Mouse (Mus musculus): ENCODE data around the gene Mycbp2. TPM values are rescaled to one million over a fixed set of nuclear protein-coding genes. Genes with fewer than 3 reads are reported as not detected.

The Mycbp2 gene
- polyA plus RNA-seq, 1 experiment, result 4.9 TPM

DNA sequence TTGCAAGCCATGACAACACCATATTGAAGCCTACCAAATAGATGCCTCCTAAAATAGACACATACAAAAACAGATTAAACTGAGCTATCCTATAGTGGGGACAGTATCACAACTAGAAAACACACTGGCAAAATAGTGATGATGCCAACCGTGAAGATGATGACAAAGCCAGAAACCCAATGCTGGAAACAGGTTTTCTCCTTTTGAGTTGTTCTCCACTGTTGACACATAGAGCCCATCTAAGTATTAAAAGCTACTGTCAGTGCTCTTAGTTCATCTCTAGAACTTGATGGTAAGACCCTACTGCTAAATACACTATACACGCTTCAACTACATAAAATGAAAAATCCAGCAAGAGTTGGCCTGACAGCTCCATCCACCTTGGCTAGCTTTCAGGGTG is 86.2 kb downstream of the Mycbp2 start:
- no peaks in the 10 kb centered on the region for H3K27me3 ChIP-seq (ENCODE audit: control insufficient read depth, insufficient read depth, low read length)
- H3K4me3 ChIP-seq (ENCODE audit: low read depth, low read length), result no peak overlapping the region
- H3K4me1 ChIP-seq (ENCODE audit: control insufficient read depth, insufficient read depth, insufficient read length, low read length), result no peaks in the 10 kb centered on the region
- TF ChIP-seq CTCF (IDR thresholded peaks at IDR 0.05; ENCODE audit: extremely low read depth, insufficient read length, insufficient replicate concordance, low read depth, low read length) (no peak), POLR2A (IDR thresholded peaks at IDR 0.05; ENCODE audit: low read depth, low read length) (no peak)
- WGBS, result 99% methylated on average over 2 of the region's 2 CpGs
- H3K27ac ChIP-seq (ENCODE audit: insufficient read depth, low read depth, low read length), result no peak overlapping the region
- peaks cover 9% of the 10 kb centered on the region; the same call in 1 of the 2 replicates for H3K36me3 ChIP-seq (ENCODE audit: control insufficient read depth, insufficient read depth, low read length)

- H3K27me3 ChIP-seq (ENCODE audit: control insufficient read depth, insufficient read depth, low read length), result no peaks in the 10 kb centered on the region
- WGBS, result 86% methylated on average over 2 of the region's 2 CpGs
- no peaks in the 10 kb centered on the region for H3K4me1 ChIP-seq (ENCODE audit: control insufficient read depth, insufficient read depth, insufficient read length, low read length)
- H3K36me3 ChIP-seq (ENCODE audit: control insufficient read depth, insufficient read depth, low read length), result peaks cover 9% of the 10 kb centered on the region; the same call in 1 of the 2 replicates
- H3K27ac ChIP-seq (ENCODE audit: insufficient read depth, low read depth, low read length), result no peak overlapping the region
- TF ChIP-seq POLR2A (IDR thresholded peaks at IDR 0.05; ENCODE audit: low read depth, low read length) (no peak), CTCF (IDR thresholded peaks at IDR 0.05; ENCODE audit: extremely low read depth, insufficient read length, insufficient replicate concordance, low read depth, low read length) (no peak)
- no peak overlapping the region for H3K4me3 ChIP-seq (ENCODE audit: low read depth, low read length)
Measured at GRCm38 (mm10) chr14:103258745-103259144, 87.9 kb downstream of the Mycbp2 start.

- no peaks in the 10 kb centered on the region for H3K4me1 ChIP-seq (ENCODE audit: control insufficient read depth, insufficient read depth, insufficient read length, low read length)
- no peaks in the 10 kb centered on the region for H3K27me3 ChIP-seq (ENCODE audit: control insufficient read depth, insufficient read depth, low read length)
- peaks cover 12% of the 10 kb centered on the region; the same call in 1 of the 2 replicates for H3K36me3 ChIP-seq (ENCODE audit: control insufficient read depth, insufficient read depth, low read length)
- no peak overlapping the region for H3K27ac ChIP-seq (ENCODE audit: insufficient read depth, low read depth, low read length)
- whole genome bisulfite sequencing, result 92% methylated on average over 7 of the region's 7 CpGs
- no peak overlapping the region for H3K4me3 ChIP-seq (ENCODE audit: low read depth, low read length)
- TF ChIP-seq CTCF (IDR thresholded peaks at IDR 0.05; ENCODE audit: extremely low read depth, insufficient read length, insufficient replicate concordance, low read depth, low read length) (no peak), POLR2A (IDR thresholded peaks at IDR 0.05; ENCODE audit: low read depth, low read length) (no peak)
Measured at GRCm38 (mm10) chr14:103256866-103257265, 89.7 kb downstream of the Mycbp2 start.

DNA sequence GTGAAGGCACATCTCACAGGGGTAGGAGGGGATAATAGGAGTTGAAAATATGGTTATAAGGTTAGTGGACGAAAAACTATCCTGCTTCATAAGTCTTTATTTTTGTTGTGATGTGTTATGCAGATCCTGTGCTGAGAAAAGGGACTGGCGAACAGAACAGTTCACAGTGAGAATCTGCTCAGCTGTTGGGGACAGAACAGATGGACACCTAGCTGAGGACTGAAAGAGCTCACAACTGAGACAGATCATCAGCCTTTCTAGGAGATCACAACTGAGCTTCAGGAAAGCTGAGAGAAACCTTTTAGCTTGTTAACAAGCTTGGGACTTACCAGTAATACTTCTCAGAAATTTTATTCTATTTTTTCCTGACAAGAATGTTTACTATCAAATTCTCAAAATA is 92.3 kb downstream of the Mycbp2 start:
- Histone ChIP-seq H3K4me3 (ENCODE audit: low read depth, low read length) (no peak overlapping the region), H3K36me3 (ENCODE audit: control insufficient read depth, insufficient read depth, low read length) (peaks cover 13% of the 10 kb centered on the region), H3K27ac (ENCODE audit: insufficient read depth, low read depth, low read length) (no peak overlapping the region), H3K27me3 (ENCODE audit: control insufficient read depth, insufficient read depth, low read length) (no peaks in the 10 kb centered on the region), H3K4me1 (ENCODE audit: control insufficient read depth, insufficient read depth, insufficient read length, low read length) (no peaks in the 10 kb centered on the region)
- WGBS, result 93% methylated on average over 2 of the region's 2 CpGs
- TF ChIP-seq CTCF (IDR thresholded peaks at IDR 0.05; ENCODE audit: extremely low read depth, insufficient read length, insufficient replicate concordance, low read depth, low read length), result no peak
- TF ChIP-seq POLR2A (IDR thresholded peaks at IDR 0.05; ENCODE audit: low read depth, low read length), result no peak

- H3K4me1 ChIP-seq (ENCODE audit: control insufficient read depth, insufficient read depth, insufficient read length, low read length), result no peaks in the 10 kb centered on the region
- no peaks in the 10 kb centered on the region for H3K27me3 ChIP-seq (ENCODE audit: control insufficient read depth, insufficient read depth, low read length)
- WGBS, result 96% methylated on average over 6 of the region's 6 CpGs
- H3K36me3 ChIP-seq (ENCODE audit: control insufficient read depth, insufficient read depth, low read length), result peaks cover 12% of the 10 kb centered on the region
- no peak overlapping the region for H3K4me3 ChIP-seq (ENCODE audit: low read depth, low read length)
- no peak for TF ChIP-seq POLR2A (IDR thresholded peaks at IDR 0.05; ENCODE audit: low read depth, low read length)
- no peak for TF ChIP-seq CTCF (IDR thresholded peaks at IDR 0.05; ENCODE audit: extremely low read depth, insufficient read length, insufficient replicate concordance, low read depth, low read length)
- no peak overlapping the region for H3K27ac ChIP-seq (ENCODE audit: insufficient read depth, low read depth, low read length)
Measured at GRCm38 (mm10) chr14:103242020-103242419, 104.6 kb downstream of the Mycbp2 start.

DNA sequence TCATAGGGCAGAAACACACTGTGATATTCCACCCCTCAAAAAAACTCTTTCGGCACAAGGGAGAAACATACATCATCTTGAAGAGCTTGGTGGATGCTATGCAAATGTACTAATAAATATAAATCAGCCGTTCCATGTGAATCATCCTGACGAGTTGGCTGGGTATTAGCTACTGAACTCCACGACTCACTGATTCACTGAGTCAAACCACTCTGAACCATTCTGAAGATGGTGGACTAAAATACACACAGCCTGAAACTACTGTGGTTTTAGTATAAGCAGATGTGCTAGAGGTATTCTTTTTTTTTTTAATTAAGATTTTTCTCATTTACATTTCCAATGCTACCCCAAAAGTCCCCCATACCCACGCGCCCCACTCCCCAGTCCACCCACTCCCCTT is 111.8 kb downstream of the Mycbp2 start:
- Histone ChIP-seq H3K27me3 (ENCODE audit: control insufficient read depth, insufficient read depth, low read length) (no peaks in the 10 kb centered on the region), H3K27ac (ENCODE audit: insufficient read depth, low read depth, low read length) (no peak overlapping the region), H3K4me3 (ENCODE audit: low read depth, low read length) (no peak overlapping the region), H3K36me3 (ENCODE audit: control insufficient read depth, insufficient read depth, low read length) (peaks cover 2% of the 10 kb centered on the region; the same call in 1 of the 2 replicates), H3K4me1 (ENCODE audit: control insufficient read depth, insufficient read depth, insufficient read length, low read length) (no peaks in the 10 kb centered on the region)
- WGBS, result 92% methylated on average over 6 of the region's 6 CpGs
- TF ChIP-seq CTCF (IDR thresholded peaks at IDR 0.05; ENCODE audit: extremely low read depth, insufficient read length, insufficient replicate concordance, low read depth, low read length) (no peak), POLR2A (IDR thresholded peaks at IDR 0.05; ENCODE audit: low read depth, low read length) (no peak)

GRCm38 (mm10) chr14:103233640-103234593 is 112.7 kb downstream of the Mycbp2 start:
- H3K36me3 ChIP-seq (ENCODE audit: control insufficient read depth, insufficient read depth, low read length), result peaks cover 4% of the 10 kb centered on the region
- no peak overlapping the region for H3K27ac ChIP-seq (ENCODE audit: insufficient read depth, low read depth, low read length)
- TF ChIP-seq POLR2A (IDR thresholded peaks at IDR 0.05; ENCODE audit: low read depth, low read length) (no peak), CTCF (IDR thresholded peaks at IDR 0.05; ENCODE audit: extremely low read depth, insufficient read length, insufficient replicate concordance, low read depth, low read length) (no peak)
- H3K4me3 ChIP-seq (ENCODE audit: low read depth, low read length), result no peak overlapping the region
- no peaks in the 10 kb centered on the region for H3K27me3 ChIP-seq (ENCODE audit: control insufficient read depth, insufficient read depth, low read length)
- no peaks in the 10 kb centered on the region for H3K4me1 ChIP-seq (ENCODE audit: control insufficient read depth, insufficient read depth, insufficient read length, low read length)
- WGBS, result 78% methylated on average over 12 of the region's 12 CpGs

Measured in small intestine, adult 2 months (tissue).